ENCODE assay signal across 16 mouse cellular contexts in the genomic region with DNA sequence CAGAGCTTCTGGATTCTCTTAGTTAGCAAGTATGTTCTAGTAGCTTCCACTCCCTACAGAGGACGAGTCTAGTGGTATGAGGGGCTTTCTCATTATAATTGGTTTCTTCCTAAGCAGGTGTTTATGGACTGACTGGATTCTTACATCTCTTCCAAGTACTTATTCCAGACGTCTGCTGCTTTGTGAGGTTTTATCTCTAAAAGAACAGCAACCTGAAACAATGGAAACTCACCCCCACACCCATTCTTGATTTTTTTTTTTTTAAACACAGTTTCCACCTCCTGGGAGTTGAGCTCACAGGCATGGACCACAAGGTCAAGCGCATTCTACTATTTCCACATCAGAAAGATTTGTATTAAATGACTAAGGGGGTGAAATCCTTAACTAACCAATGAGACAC.
"Had no signal": no experiment of that assay in that cellular context is flagged by ENCODE, and none has a peak within 500 bp of the region (broad histone marks: within the 10 kb centered on the region; RNA-seq: fewer than 3 reads in every experiment).

No protein-coding gene starts in this region.

- H3K27me3 ChIP-seq: midbrain, embryonic 12.5 days; neural tube, embryonic 13.5 days; neural tube, embryonic 15.5 days; stomach, embryonic 15.5 days had no signal

- H3K9ac ChIP-seq: lung, embryonic 14.5 days; midbrain, embryonic 12.5 days; neural tube, embryonic 13.5 days; neural tube, embryonic 15.5 days; stomach, embryonic 15.5 days had no signal

- DNase-seq: lung, adult 18-20 months; lung, embryonic 14.5 days; lung, postnatal 10 days; lung, postnatal 4 days; midbrain, embryonic 14.5 days; retina, postnatal 1 day; right cerebral cortex, adult 18-20 months; thymus, adult 2 months; thymus, postnatal 25 days had no signal

- ATAC-seq: midbrain, embryonic 16.5 days had no signal

- H3K4me2 ChIP-seq: lung, embryonic 14.5 days; midbrain, embryonic 12.5 days; neural tube, embryonic 13.5 days; neural tube, embryonic 15.5 days; stomach, embryonic 15.5 days had no signal

- H3K27ac ChIP-seq: midbrain, embryonic 10.5 days; neural tube, embryonic 13.5 days; neural tube, embryonic 15.5 days had no signal

- H3K36me3 ChIP-seq: midbrain, embryonic 10.5 days; midbrain, embryonic 12.5 days; neural tube, embryonic 13.5 days; neural tube, embryonic 15.5 days; stomach, embryonic 15.5 days had no signal

- H3K4me3 ChIP-seq: midbrain, embryonic 10.5 days; midbrain, embryonic 12.5 days; myocyte; neural tube, embryonic 13.5 days; neural tube, embryonic 15.5 days; stomach, embryonic 15.5 days had no signal

- H3K9me3 ChIP-seq: midbrain, embryonic 10.5 days; midbrain, embryonic 12.5 days; neural tube, embryonic 13.5 days; neural tube, embryonic 15.5 days; stomach, embryonic 15.5 days had no signal
